Mouse (Mus musculus) limb, embryonic 15.5 days (tissue): ENCODE data around the gene Atg10. TPM values are rescaled to one million over a fixed set of nuclear protein-coding genes. Genes with fewer than 3 reads are reported as not detected.
"Not testable (repeated sequence)": the region's sequence is repeated elsewhere in the genome, so short reads cannot be mapped to it uniquely, and the experiment has no call there.

ENCODE experiments used
- ATAC-seq: fragments of 200-750 bp; cut with Nextera tagmentation; 2 replicates; pipeline ENCODE4 v1.8.0; 2017; ENCODE audit warnings: low read depth, moderate TSS enrichment; ENCODE audit not compliant: insufficient number of reproducible peaks, low FRiP score, low TSS enrichment
- H3K27ac ChIP-seq: fragments of 300-500 bp; sonication (generic); 2 replicates; pipeline ENCODE4 v1.5.1; 2015; ENCODE audit warnings: moderate library complexity, mild to moderate bottlenecking, inconsistent platforms
- H3K27me3 ChIP-seq: fragments of 300-500 bp; sonication (generic); 2 replicates; pipeline ENCODE4 v1.6.1; 2015; ENCODE audit warnings: inconsistent platforms
- H3K36me3 ChIP-seq: fragments of 300-500 bp; sonication (generic); 2 replicates; pipeline ENCODE4 v1.6.1; 2015; ENCODE audit warnings: inconsistent platforms
- H3K4me1 ChIP-seq: fragments of 300-500 bp; sonication (generic); 2 replicates; pipeline ENCODE4 v1.6.1; 2015; ENCODE audit warnings: inconsistent platforms
- H3K4me2 ChIP-seq: fragments of 300-500 bp; sonication (generic); 2 replicates; pipeline ENCODE4 v1.6.1; 2015; ENCODE audit warnings: mild to moderate bottlenecking, inconsistent platforms
- H3K4me3 ChIP-seq: fragments of 300-500 bp; sonication (generic); 2 replicates; pipeline ENCODE4 v1.5.1; 2015; ENCODE audit warnings: mild to moderate bottlenecking, inconsistent platforms
- H3K9ac ChIP-seq: fragments of 300-500 bp; sonication (generic); 2 replicates; pipeline ENCODE4 v1.6.1; 2015; ENCODE audit warnings: inconsistent platforms
- H3K9me3 ChIP-seq: fragments of 300-500 bp; sonication (generic); 2 replicates; pipeline ENCODE4 v1.6.1; 2016; ENCODE audit warnings: inconsistent platforms
- WGBS: fragments of 180-500 bp; shearing (Covaris S2); methylation state at CpG from one replicate; pipeline ENCODE4 v1.1.7; 2015; 5-methylcytosine and 5-hydroxymethylcytosine counted together
- polyA plus RNA-seq: library from polyadenylated mRNA; unstranded; fragments of >200 nt; fragmentation: Nextera tagmentation; extraction: Ambion mirVana; gene quantifications from 2 replicates; pipeline ENCODE4 v1.2.1, GENCODE M21; 2015

Atg10 gene
- polyA plus RNA-seq, 1 experiment from 2014 or later = 17.8 TPM

DNA sequence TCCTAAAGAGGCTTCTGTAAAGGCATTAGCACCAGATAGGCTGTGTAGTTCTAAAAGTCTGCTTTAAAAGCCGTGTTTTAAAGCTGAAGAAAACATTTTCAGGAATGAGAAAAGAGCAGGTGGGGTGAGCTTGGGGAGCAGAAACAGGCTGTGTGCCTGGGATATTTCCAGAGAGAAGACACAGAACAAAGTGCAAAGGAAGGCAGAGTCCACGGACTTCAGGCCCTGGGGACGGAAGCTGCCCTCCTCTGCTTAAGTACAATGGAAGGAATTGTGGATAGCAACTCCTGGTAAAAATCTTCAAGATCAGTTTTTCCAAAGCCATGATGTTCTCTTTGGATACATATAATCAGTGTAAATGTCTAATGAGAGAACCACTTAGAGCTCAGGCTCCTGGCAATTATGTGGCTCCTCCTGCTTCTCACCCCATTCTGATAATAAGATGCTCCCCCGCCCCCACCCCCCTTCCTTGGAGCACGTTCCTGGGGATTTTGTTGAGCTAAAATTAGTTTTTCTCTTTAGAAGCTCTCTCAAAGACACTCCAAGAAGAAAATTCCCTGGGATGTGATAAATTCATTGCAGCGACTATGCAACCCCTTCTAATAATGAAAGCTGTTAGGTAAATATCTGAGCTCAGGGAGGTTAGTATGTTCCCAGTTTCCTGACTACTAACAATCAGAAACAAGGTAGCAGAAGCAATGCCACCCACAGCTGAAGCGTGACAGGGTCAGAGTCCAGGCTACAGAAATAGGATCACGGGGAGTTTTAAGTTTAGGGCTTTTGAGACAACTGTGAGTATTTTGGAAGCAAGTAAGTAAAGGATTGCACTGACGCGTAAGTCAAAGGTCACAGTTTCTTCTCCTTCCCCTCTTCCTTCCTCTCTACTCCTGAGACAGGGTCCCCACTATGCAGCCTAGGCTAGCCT is 260.7 kb downstream of the Atg10 start:
- 70% methylated on average over 10 of the region's 10 CpGs for WGBS
- no peak overlapping the region for H3K27ac ChIP-seq
- no peaks in the 10 kb centered on the region for H3K9me3 ChIP-seq
- H3K4me1 ChIP-seq = no peaks in the 10 kb centered on the region
- ATAC-seq = no peak
- no peak overlapping the region for H3K9ac ChIP-seq
- H3K4me2 ChIP-seq = no peak overlapping the region
- no peaks in the 10 kb centered on the region for H3K27me3 ChIP-seq
- no peaks in the 10 kb centered on the region for H3K36me3 ChIP-seq
- no peak overlapping the region for H3K4me3 ChIP-seq

DNA sequence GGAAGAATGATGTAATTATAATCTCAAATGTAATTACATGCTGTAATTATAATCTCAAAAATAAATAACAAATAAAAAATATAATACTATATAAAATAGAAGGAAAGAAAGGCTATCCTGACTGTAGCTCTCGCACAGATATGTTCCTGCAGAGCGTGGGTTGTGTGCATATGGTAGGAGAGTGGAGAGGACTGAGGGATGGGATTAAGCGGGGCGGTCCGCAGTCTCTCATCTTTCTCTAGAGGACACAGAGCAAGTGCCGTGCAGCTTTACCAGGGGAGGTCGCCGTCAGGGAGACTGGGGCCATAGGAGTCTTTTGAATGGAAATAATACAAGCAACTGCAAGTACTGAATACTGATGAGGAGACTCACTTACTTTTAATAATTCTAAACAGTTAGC is 263.2 kb downstream of the Atg10 start:
- 93% methylated on average over 8 of the region's 8 CpGs for WGBS
- H3K27me3 ChIP-seq = no peaks in the 10 kb centered on the region
- no peak for ATAC-seq
- H3K4me2 ChIP-seq = no peak overlapping the region
- H3K27ac ChIP-seq = no peak overlapping the region
- H3K4me1 ChIP-seq = no peaks in the 10 kb centered on the region
- H3K4me3 ChIP-seq = no peak overlapping the region
- no peaks in the 10 kb centered on the region for H3K9me3 ChIP-seq
- no peaks in the 10 kb centered on the region for H3K36me3 ChIP-seq
- no peak overlapping the region for H3K9ac ChIP-seq

DNA sequence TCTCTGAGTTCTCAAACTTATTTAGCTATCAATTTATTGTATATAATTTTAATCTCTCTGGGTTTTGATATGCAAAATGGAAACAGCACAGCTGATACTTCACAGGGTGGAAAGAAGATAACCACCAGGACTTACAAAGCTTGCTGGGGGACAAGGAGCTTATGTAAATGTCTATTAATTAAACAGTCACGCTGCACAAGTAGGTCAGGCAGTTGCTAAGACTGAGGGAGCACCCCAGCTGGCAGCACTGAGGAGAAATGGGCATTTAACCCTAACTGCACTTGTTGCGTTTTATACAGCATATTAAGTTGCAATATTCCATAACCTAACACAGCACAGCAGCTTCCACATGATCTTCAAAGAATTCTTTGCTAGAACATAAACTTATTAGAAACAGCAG is 264.9 kb downstream of the Atg10 start:
- Histone ChIP-seq H3K27ac (no peak overlapping the region), H3K9me3 (no peaks in the 10 kb centered on the region), H3K4me3 (no peak overlapping the region), H3K27me3 (no peaks in the 10 kb centered on the region), H3K4me1 (no peaks in the 10 kb centered on the region), H3K4me2 (no peak overlapping the region), H3K9ac (no peak overlapping the region), H3K36me3 (no peaks in the 10 kb centered on the region)
- no peak for ATAC-seq
- 34% methylated on average over 2 of the region's 2 CpGs for WGBS

DNA sequence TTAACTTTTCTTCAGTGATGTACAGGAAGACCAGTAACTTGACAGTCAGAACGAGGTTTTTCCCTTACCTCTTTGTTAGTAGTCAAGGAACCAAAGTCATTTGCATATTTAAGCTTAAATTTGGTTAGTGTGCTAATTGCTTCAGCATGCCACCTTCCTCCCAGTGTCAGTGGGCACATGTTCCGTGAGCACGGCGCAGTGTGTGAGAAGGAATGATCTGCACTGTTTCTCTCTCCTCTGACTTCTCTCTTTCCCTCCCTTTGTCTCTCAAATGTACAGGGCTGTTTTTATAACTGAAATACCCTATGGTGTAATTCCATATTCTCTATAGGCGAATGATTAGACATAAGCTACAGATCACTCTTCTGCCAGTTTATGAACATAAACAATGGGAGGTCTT is 284.2 kb downstream of the Atg10 start:
- Histone ChIP-seq H3K4me1 (no peaks in the 10 kb centered on the region), H3K27ac (no peak overlapping the region), H3K4me2 (no peak overlapping the region), H3K9me3 (no peaks in the 10 kb centered on the region), H3K36me3 (no peaks in the 10 kb centered on the region), H3K4me3 (no peak overlapping the region), H3K27me3 (no peaks in the 10 kb centered on the region), H3K9ac (no peak overlapping the region)
- 80% methylated on average over 5 of the region's 5 CpGs for WGBS
- no peak for ATAC-seq

DNA sequence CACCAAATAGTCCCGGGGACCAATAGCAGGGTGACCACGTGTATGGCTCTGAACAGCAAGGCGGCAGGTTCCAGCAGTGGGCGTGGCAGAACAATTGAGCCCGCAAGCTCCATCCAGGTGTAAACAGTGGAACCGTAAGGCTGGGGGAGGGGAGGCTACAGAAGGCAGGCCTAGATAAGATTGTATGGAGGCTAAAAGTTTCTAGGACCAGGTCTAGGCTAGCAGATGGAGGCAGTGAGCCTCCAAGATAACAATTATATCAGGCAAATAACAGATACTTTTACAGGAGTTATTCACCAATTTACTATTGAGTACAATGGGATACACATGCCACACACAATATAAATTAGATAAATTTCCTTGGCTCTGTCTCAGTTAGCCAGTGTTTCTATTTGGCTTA is 284.6 kb downstream of the Atg10 start:
- H3K9me3 ChIP-seq = no peaks in the 10 kb centered on the region
- no peaks in the 10 kb centered on the region for H3K4me1 ChIP-seq
- no peak overlapping the region for H3K27ac ChIP-seq
- H3K27me3 ChIP-seq = no peaks in the 10 kb centered on the region
- H3K4me2 ChIP-seq = no peak overlapping the region
- WGBS = 54% methylated on average over 6 of the region's 6 CpGs
- no peak overlapping the region for H3K4me3 ChIP-seq
- ATAC-seq = no peak
- H3K36me3 ChIP-seq = no peaks in the 10 kb centered on the region
- no peak overlapping the region for H3K9ac ChIP-seq

DNA sequence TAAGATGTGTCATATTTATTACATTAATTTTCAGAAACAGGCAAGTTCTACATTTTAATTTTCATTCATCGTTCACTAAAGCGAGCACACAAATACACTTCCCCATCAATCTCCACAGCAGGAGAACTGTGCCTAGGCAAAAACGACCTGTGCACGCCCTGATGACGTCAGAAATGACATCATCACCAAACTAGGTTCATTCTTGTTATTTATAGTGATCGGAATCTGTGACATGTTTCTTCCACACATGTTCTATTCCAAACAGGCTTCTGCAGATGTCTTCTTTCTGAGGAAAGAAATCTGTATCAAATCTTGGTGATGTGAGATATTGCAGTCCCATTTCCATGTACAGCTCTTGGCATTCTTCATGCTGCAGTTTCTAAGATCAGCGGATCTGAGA is 287.9 kb downstream of the Atg10 start:
- Histone ChIP-seq H3K4me3 (no peak overlapping the region), H3K9ac (no peak overlapping the region), H3K4me1 (peaks cover 4% of the 10 kb centered on the region; the same call in 1 of the 2 replicates), H3K27ac (no peak overlapping the region), H3K36me3 (no peaks in the 10 kb centered on the region), H3K9me3 (no peaks in the 10 kb centered on the region), H3K27me3 (no peaks in the 10 kb centered on the region), H3K4me2 (no peak overlapping the region)
- WGBS = 79% methylated on average over 7 of the region's 7 CpGs
- ATAC-seq = no peak

DNA sequence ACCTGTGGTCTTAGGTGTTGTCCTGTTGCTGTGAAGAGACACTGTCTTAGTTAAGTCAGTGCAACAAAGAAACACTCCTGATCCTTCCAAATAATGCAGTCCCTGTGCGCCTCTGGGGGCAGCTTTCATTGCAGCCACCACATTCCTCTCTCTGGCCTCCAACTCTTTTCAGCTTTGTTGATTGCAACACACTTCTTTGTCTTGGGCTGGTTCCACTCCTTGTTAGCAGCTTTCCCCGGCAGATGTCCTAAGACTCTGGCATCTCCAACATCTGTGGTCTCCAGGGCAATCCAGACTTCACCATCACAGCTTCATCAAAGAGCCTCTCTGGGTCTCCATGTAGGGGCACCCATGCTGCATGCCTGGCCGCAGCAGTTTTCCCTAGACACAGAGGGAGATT is 290.5 kb downstream of the Atg10 start:
- 80% methylated on average over 3 of the region's 3 CpGs for WGBS
- Histone ChIP-seq H3K9me3 (no peaks in the 10 kb centered on the region), H3K27ac (no peak overlapping the region), H3K36me3 (peaks cover 7% of the 10 kb centered on the region; the same call in 1 of the 2 replicates), H3K4me2 (no peak overlapping the region), H3K9ac (no peak overlapping the region), H3K4me3 (no peak overlapping the region), H3K4me1 (peaks cover 4% of the 10 kb centered on the region; the same call in 1 of the 2 replicates), H3K27me3 (no peaks in the 10 kb centered on the region)
- ATAC-seq = no peak

DNA sequence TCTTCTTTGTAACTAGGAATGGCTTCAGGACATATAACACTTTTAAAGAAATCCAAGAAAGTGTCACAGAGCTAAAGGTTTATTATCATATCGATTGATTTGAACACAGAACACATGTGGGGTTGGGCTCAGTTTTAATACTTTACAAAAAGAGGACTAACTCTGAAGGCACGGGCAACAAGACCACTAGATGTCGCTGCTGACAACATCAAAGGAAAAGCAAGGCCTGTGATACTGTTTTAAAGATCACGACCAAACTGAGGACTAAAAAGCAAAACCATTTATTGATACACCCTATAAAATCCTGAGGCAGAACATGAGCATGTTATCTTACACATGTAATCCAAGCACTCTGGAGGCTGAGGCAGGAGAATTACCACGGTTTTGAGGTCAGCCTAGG is 293.9 kb downstream of the Atg10 start:
- no peak for ATAC-seq
- Histone ChIP-seq H3K9me3 (no peaks in the 10 kb centered on the region), H3K4me2 (no peak overlapping the region), H3K27ac (no peak overlapping the region), H3K36me3 (peaks cover 35% of the 10 kb centered on the region), H3K9ac (no peak overlapping the region), H3K4me3 (no peak overlapping the region), H3K27me3 (no peaks in the 10 kb centered on the region), H3K4me1 (peaks cover 4% of the 10 kb centered on the region; the same call in 1 of the 2 replicates)
- 18% methylated on average over 5 of the region's 5 CpGs for WGBS

DNA sequence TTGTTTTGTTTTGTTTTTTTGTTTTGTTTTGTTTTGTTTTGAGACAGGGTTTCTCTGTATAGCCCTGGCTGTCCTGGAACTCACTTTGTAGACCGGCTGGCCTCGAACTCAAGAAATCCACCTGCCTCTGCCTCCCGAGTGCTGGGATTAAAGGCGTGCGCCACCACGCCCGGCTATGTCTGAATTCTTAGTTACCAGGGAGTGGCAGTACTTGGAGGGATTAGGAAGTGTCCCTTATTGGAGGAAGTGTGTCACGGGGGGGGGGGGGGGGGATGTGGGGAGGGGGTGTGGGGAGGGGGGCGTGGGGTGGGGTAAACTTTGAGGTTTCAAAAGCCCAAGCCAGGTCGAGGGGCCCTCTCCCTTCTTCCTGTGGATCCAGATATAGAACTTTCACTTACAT is 295.5 kb downstream of the Atg10 start:
- H3K4me3 ChIP-seq, H3K9ac ChIP-seq, H3K27ac ChIP-seq, ATAC-seq, H3K27me3 ChIP-seq, H3K9me3 ChIP-seq, H3K4me1 ChIP-seq, H3K4me2 ChIP-seq: not testable (repeated sequence)
- peaks cover 37% of the 10 kb centered on the region for H3K36me3 ChIP-seq
- 90% methylated on average over 9 of the region's 10 CpGs for WGBS

DNA sequence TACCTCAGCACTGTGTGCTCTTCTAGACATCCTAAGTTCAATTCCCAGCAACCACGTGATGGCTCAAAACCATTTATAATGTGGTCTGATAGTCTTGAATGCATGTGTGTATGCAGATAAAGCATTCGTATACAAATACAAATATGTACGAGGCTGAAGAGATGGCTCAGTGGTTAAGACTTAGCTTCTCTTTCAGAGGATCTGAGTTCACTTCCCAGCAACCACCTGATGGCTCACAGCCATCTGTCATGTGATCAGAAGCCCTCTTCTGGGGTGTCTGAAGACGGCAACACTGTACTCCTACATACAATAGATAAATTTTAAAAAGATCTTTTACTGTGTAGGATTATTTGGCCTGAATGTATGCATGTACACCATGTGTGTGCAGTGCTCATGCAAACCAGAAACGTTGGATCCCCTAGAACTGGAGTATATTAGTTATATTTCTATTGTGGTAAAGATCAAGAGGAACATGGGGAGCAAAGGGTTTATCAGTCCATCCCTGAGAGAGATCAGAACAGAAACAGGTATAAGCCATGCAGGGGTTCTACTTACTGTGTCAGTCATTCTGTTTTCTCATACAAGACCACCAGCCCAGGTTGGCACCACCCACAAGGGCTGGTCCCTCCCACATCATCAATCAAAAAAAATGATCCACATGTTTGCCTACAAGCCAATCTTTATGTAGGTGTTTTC is 296.7 kb downstream of the Atg10 start:
- no peak overlapping the region for H3K4me3 ChIP-seq

DNA sequence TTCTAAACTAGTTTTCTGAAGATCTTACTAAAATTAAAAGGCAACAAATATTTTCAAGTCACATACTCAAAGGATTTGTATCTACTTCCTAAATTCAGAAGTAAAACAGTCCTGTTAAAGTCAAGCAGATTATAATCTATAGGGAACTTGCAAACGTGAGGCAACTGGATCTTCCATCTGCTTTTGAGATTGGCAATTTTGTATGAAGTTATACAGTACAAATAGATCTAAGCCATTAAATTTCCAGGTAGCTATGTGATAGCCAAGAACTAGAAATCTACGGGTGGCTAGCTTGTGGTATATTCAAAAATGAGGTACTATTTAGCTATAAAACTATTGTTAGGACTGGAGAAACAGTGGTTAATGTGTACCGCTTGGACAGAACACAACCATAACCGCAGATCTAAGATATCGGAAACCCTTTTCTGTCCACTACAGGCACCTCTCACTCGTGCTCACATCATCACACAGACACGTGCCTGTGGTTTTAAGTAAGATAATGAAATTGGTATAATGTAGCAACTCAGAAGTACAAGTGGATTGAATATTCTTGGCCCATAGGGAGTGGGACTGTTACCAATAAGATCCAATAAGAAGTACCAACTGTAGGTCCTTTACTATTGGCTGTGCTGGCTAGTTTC is 297.5 kb downstream of the Atg10 start:
- H3K9me3 ChIP-seq = no peaks in the 10 kb centered on the region
- 0 out of 2 replicates have a peak, but pooled peaks cover 4% of the 10 kb centered on the region for H3K4me1 ChIP-seq
- WGBS = 80% methylated on average over 7 of the region's 7 CpGs
- H3K27ac ChIP-seq = no peak overlapping the region
- no peak overlapping the region for H3K9ac ChIP-seq
- H3K36me3 ChIP-seq = peaks cover 37% of the 10 kb centered on the region
- ATAC-seq = no peak
- H3K27me3 ChIP-seq = no peaks in the 10 kb centered on the region
- H3K4me2 ChIP-seq = no peak overlapping the region
- no peak overlapping the region for H3K4me3 ChIP-seq

More for the DNA sequence above, 296.7 kb downstream of the Atg10 start:
- no peaks in the 10 kb centered on the region for H3K27me3 ChIP-seq
- no peak for ATAC-seq
- no peak overlapping the region for H3K27ac ChIP-seq
- 0 out of 2 replicates have a peak, but pooled peaks cover 4% of the 10 kb centered on the region for H3K4me1 ChIP-seq
- no peak overlapping the region for H3K9ac ChIP-seq
- H3K9me3 ChIP-seq = no peaks in the 10 kb centered on the region
- peaks cover 37% of the 10 kb centered on the region for H3K36me3 ChIP-seq
- no peak overlapping the region for H3K4me2 ChIP-seq
- WGBS = 66% methylated on average over 5 of the region's 5 CpGs

DNA sequence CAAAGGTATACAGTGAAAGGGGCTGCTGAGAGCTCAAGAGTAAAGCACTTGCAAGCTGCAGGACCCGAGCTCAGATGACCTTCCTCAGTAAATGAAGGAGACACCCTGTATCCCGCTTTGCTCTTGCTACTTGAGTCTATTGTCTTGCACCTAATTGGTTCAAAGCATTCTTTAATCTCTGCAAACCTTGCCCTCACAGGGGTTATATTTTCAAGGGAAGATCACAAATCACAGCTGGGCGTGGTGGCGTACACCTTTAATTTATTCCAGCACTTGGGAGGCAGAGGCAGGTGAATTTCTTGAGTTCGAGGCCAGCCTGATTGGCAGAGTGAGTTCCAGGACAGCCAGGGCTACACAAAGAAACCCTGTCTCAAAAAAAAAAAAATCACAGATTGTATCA is 298.6 kb downstream of the Atg10 start:
- H3K9ac ChIP-seq = no peak overlapping the region
- WGBS = 92% methylated on average over 5 of the region's 5 CpGs
- H3K4me1 ChIP-seq = 0 out of 2 replicates have a peak, but pooled peaks cover 4% of the 10 kb centered on the region

More for the DNA sequence above, 298.6 kb downstream of the Atg10 start:
- Histone ChIP-seq H3K4me2 (no peak overlapping the region), H3K27ac (no peak overlapping the region; the same call in 1 of the 2 replicates), H3K27me3 (no peaks in the 10 kb centered on the region), H3K4me3 (no peak overlapping the region), H3K9me3 (no peaks in the 10 kb centered on the region), H3K36me3 (peaks cover 35% of the 10 kb centered on the region)
- no peak for ATAC-seq
